Mouse (Mus musculus): ENCODE measurements around the gene Trpm3. TPM values are rescaled to one million over a fixed set of nuclear protein-coding genes. Genes with fewer than 3 reads are reported as not detected.

The Trpm3 gene
- polyA plus RNA-seq, 1 experiment from 2014 or later: 0.23 TPM

DNA sequence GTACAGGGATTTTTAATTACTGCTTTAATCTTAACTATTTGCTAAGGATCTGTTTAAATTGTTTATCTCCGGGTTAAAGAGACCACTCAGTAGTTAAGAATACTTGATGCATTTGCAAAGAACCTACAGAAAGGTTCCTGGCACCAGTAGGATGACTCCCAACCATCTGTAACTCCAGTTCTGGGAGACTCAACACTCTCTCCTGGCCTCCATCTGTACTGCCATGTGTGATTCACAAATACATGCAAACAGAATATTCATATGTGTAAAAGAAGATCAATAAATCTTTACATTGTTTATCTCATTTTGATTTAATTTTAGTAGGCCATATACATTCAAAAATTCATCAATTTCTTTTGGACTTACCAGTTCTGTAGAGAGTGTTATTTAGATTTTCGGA lies 731.0 kb downstream of the Trpm3 start:
- 70% methylated on average over 2 of the region's 2 CpGs for WGBS
- no peak overlapping the region for H3K4me3 ChIP-seq (ENCODE audit: low read depth, low read length)
- H3K4me2 ChIP-seq (replicated peaks; ENCODE audit: low read depth): no peak overlapping the region
- no peaks in the 10 kb centered on the region for H3K27me3 ChIP-seq (replicated peaks; ENCODE audit: control insufficient read depth, insufficient read depth, low read length)
- ATAC-seq: no peak
- no peaks in the 10 kb centered on the region for H3K4me1 ChIP-seq (replicated peaks; ENCODE audit: control insufficient read depth, insufficient read depth, low read length)
- no peaks in the 10 kb centered on the region for H3K36me3 ChIP-seq (ENCODE audit: control insufficient read depth, insufficient read depth)
- H3K9ac ChIP-seq (ENCODE audit: low read depth, low read length): no peak overlapping the region
- no peak overlapping the region for H3K27ac ChIP-seq (ENCODE audit: low read depth, low read length)
- no peaks in the 10 kb centered on the region for H3K9me3 ChIP-seq (ENCODE audit: control insufficient read depth)
- TF ChIP-seq CTCF (IDR thresholded peaks at IDR 0.05; ENCODE audit: low read depth): no peak

- no peak for TF ChIP-seq CTCF (IDR thresholded peaks at IDR 0.05; ENCODE audit: low read depth)
- Histone ChIP-seq H3K36me3 (ENCODE audit: control insufficient read depth, insufficient read depth) (no peaks in the 10 kb centered on the region), H3K27me3 (replicated peaks; ENCODE audit: control insufficient read depth, insufficient read depth, low read length) (no peaks in the 10 kb centered on the region), H3K9ac (ENCODE audit: low read depth, low read length) (no peak overlapping the region), H3K4me3 (ENCODE audit: low read depth, low read length) (no peak overlapping the region), H3K4me2 (replicated peaks; ENCODE audit: low read depth) (no peak overlapping the region), H3K9me3 (ENCODE audit: control insufficient read depth) (no peaks in the 10 kb centered on the region), H3K27ac (ENCODE audit: low read depth, low read length) (no peak overlapping the region), H3K4me1 (replicated peaks; ENCODE audit: control insufficient read depth, insufficient read depth, low read length) (no peaks in the 10 kb centered on the region)
- no peak for ATAC-seq
- 53% methylated on average over 5 of the region's 5 CpGs for WGBS
These were observed 733.6 kb downstream of the Trpm3 start for GRCm38 (mm10) chr19:22872456-22872855.

DNA sequence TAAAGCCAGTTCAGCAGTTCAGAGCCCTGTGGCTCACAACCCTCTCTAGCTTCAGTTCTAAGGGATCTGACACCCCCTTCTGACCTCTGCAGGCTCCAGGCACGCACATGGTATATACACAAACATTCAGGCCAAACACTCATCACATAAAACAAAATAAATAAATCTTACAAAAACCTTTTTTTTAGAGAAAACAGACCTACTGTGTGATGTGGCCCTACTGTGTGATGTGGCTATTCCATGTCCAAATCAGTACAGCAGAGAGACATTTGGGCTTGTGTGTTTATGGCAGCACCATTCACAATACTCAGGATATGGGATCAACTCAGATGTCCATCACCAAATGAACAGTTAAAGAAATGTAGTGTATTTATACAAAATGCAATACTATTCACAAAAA lies 741.4 kb downstream of the Trpm3 start:
- 61% methylated on average over 1 of the region's 1 CpGs for WGBS
- ATAC-seq: no peak

GRCm38 (mm10) chr19:22882670-22883111 lies 743.8 kb downstream of the Trpm3 start:
- no peaks in the 10 kb centered on the region for H3K4me1 ChIP-seq (replicated peaks; ENCODE audit: control insufficient read depth, insufficient read depth, low read length)
- WGBS: 45% methylated on average over 3 of the region's 3 CpGs
- no peak for TF ChIP-seq CTCF (IDR thresholded peaks at IDR 0.05; ENCODE audit: low read depth)

More for the DNA sequence above, 741.4 kb downstream of the Trpm3 start:
- Histone ChIP-seq H3K4me1 (replicated peaks; ENCODE audit: control insufficient read depth, insufficient read depth, low read length) (no peaks in the 10 kb centered on the region), H3K4me2 (replicated peaks; ENCODE audit: low read depth) (no peak overlapping the region), H3K9me3 (ENCODE audit: control insufficient read depth) (no peaks in the 10 kb centered on the region), H3K9ac (ENCODE audit: low read depth, low read length) (no peak overlapping the region), H3K27me3 (replicated peaks; ENCODE audit: control insufficient read depth, insufficient read depth, low read length) (no peaks in the 10 kb centered on the region), H3K36me3 (ENCODE audit: control insufficient read depth, insufficient read depth) (no peaks in the 10 kb centered on the region), H3K27ac (ENCODE audit: low read depth, low read length) (no peak overlapping the region), H3K4me3 (ENCODE audit: low read depth, low read length) (no peak overlapping the region)
- no peak for TF ChIP-seq CTCF (IDR thresholded peaks at IDR 0.05; ENCODE audit: low read depth)

DNA sequence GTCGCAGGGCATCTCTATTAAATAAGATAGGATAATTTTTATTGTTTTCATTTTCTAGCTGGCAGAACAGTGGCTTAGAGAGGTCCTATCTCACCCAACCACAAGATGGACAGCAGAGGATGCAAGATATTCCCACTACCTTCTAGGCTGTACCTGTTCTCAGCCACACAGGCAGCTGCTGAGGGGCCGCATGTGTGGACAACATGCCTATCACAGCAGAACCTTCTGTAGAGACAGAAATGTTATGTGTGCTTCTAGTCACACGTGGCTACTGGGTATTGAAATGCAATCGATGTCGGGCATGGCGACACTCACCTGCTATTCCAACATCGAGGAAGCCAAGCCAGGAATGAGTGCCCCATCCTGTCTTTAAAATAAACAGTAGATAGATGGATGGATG lies 744.3 kb downstream of the Trpm3 start:
- Histone ChIP-seq H3K9ac (ENCODE audit: low read depth, low read length) (no peak overlapping the region), H3K27ac (ENCODE audit: low read depth, low read length) (no peak overlapping the region), H3K36me3 (ENCODE audit: control insufficient read depth, insufficient read depth) (no peaks in the 10 kb centered on the region), H3K4me1 (replicated peaks; ENCODE audit: control insufficient read depth, insufficient read depth, low read length) (no peaks in the 10 kb centered on the region), H3K27me3 (replicated peaks; ENCODE audit: control insufficient read depth, insufficient read depth, low read length) (no peaks in the 10 kb centered on the region), H3K4me3 (ENCODE audit: low read depth, low read length) (no peak overlapping the region), H3K9me3 (ENCODE audit: control insufficient read depth) (no peaks in the 10 kb centered on the region), H3K4me2 (replicated peaks; ENCODE audit: low read depth) (no peak overlapping the region)
- no peak for ATAC-seq
- 85% methylated on average over 7 of the region's 7 CpGs for WGBS
- no peak for TF ChIP-seq CTCF (IDR thresholded peaks at IDR 0.05; ENCODE audit: low read depth)

More at GRCm38 (mm10) chr19:22882670-22883111, 743.8 kb downstream of the Trpm3 start:
- ATAC-seq: no peak
- H3K27ac ChIP-seq (ENCODE audit: low read depth, low read length): no peak overlapping the region
- no peak overlapping the region for H3K4me3 ChIP-seq (ENCODE audit: low read depth, low read length)
- H3K36me3 ChIP-seq (ENCODE audit: control insufficient read depth, insufficient read depth): no peaks in the 10 kb centered on the region
- no peaks in the 10 kb centered on the region for H3K27me3 ChIP-seq (replicated peaks; ENCODE audit: control insufficient read depth, insufficient read depth, low read length)
- no peaks in the 10 kb centered on the region for H3K9me3 ChIP-seq (ENCODE audit: control insufficient read depth)
- H3K9ac ChIP-seq (ENCODE audit: low read depth, low read length): no peak overlapping the region
- H3K4me2 ChIP-seq (replicated peaks; ENCODE audit: low read depth): no peak overlapping the region

GRCm38 (mm10) chr19:22883744-22884317 lies 745.0 kb downstream of the Trpm3 start:
- no peak overlapping the region for H3K4me3 ChIP-seq (ENCODE audit: low read depth, low read length)
- H3K9me3 ChIP-seq (ENCODE audit: control insufficient read depth): no peaks in the 10 kb centered on the region
- TF ChIP-seq CTCF (IDR thresholded peaks at IDR 0.05; ENCODE audit: low read depth): peak; percentile 78
- ATAC-seq: no peak
- no peaks in the 10 kb centered on the region for H3K36me3 ChIP-seq (ENCODE audit: control insufficient read depth, insufficient read depth)
- WGBS: 21% methylated on average over 18 of the region's 18 CpGs
- H3K4me2 ChIP-seq (replicated peaks; ENCODE audit: low read depth): 0 out of 2 replicates have a peak overlapping the region, but pooled peaks have one; percentile 31
- H3K27ac ChIP-seq (ENCODE audit: low read depth, low read length): no peak overlapping the region
- H3K9ac ChIP-seq (ENCODE audit: low read depth, low read length): no peak overlapping the region
- no peaks in the 10 kb centered on the region for H3K27me3 ChIP-seq (replicated peaks; ENCODE audit: control insufficient read depth, insufficient read depth, low read length)
- no peaks in the 10 kb centered on the region for H3K4me1 ChIP-seq (replicated peaks; ENCODE audit: control insufficient read depth, insufficient read depth, low read length)
